Mouse (Mus musculus) embryonic fibroblast, embryonic 13.5 days (primary cell): ENCODE results near the gene Tepp. TPM values are rescaled to one million over a fixed set of nuclear protein-coding genes. Genes with fewer than 3 reads are reported as not detected.
A peak's percentile ranks its signal among the peaks of the same experiment; 100 is the strongest.

Experiments
- H3K27ac ChIP-seq: 2 replicates; pipeline ENCODE4 v1.5.1; 2012; ENCODE audit warnings: low read length, control low read depth, inconsistent platforms; ENCODE audit not compliant: insufficient read depth
- H3K4me1 ChIP-seq: 2 replicates; pipeline ENCODE4 v1.6.1; 2011; ENCODE audit warnings: low read length; ENCODE audit not compliant: control insufficient read depth, insufficient read depth
- H3K4me3 ChIP-seq: 2 replicates; pipeline ENCODE4 v1.5.1; 2011; ENCODE audit warnings: mild to moderate bottlenecking, control low read depth, low read length; ENCODE audit not compliant: insufficient read depth
- CTCF ChIP-seq: IDR thresholded peaks from 2 replicates; pipeline ENCODE4 v1.5.1; 2011; ENCODE audit warnings: mild to moderate bottlenecking, control low read depth, low read length, moderate library complexity, borderline replicate concordance; ENCODE audit not compliant: insufficient read depth
- POLR2A ChIP-seq: IDR thresholded peaks from 2 replicates; pipeline ENCODE4 v1.6.1; 2011; ENCODE audit warnings: low read depth, mild to moderate bottlenecking, control low read depth, low read length, moderate library complexity
- polyA plus RNA-seq: library from polyadenylated mRNA; stranded (reverse); fragments of >200 nt; gene quantifications from 2 replicates; pipeline ENCODE4 v1.2.4, GENCODE M21; 2011; ENCODE audit warnings: low read depth; ENCODE audit not compliant: missing spikeins, insufficient read length

The Tepp gene
- polyA plus RNA-seq, 1 experiment, result not detected

- H3K4me3 ChIP-seq, result no peak overlapping the region
- TF ChIP-seq CTCF (no peak), POLR2A (no peak)
Observed at GRCm38 (mm10) chr8:95305526-95305925, 4.8 kb upstream of the Tepp start.

GRCm38 (mm10) chr8:95306431-95306830 lies 3.9 kb upstream of the Tepp start, which contains the start of gene Cngb1:
TSS of gene Cngb1 (minus strand) at chr8:95306585.
- TF ChIP-seq CTCF (no peak), POLR2A (no peak)
- H3K4me1 ChIP-seq, result no peaks in the 10 kb centered on the region
- H3K27ac ChIP-seq, result no peak within 1 kb of the TSS
- H3K4me3 ChIP-seq, result no peak within 1 kb of the TSS

More at GRCm38 (mm10) chr8:95305526-95305925, 4.8 kb upstream of the Tepp start:
- no peaks in the 10 kb centered on the region for H3K4me1 ChIP-seq
- H3K27ac ChIP-seq, result no peak overlapping the region

GRCm38 (mm10) chr8:95312836-95313235 lies 2.5 kb downstream of the Tepp start:
- H3K27ac ChIP-seq, result no peak overlapping the region
- TF ChIP-seq POLR2A (no peak), CTCF (0 out of 2 replicates have a peak, but pooled peaks have one; percentile 9)
- no peaks in the 10 kb centered on the region for H3K4me1 ChIP-seq
- H3K4me3 ChIP-seq, result no peak overlapping the region

DNA sequence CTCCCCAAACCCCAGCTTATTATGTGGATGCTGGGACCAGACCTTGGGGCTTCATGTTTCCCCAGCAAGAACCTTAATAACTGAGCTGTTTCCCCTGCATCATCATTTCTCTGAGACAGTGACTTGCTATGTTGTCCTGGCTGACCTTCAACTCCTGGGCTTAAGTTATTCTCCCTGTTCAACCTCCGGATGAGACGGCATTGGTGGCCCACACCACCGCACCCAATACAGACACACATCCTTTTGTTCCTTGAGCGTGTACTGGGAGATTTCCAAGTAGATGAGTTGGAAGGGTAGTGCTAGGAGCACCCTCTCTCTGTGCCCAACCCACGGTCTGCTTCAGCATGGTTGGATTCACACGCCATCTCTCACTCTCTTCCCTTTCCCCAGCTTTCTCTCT lies 3.5 kb downstream of the Tepp start:
- Histone ChIP-seq H3K4me3 (no peak overlapping the region), H3K4me1 (no peaks in the 10 kb centered on the region), H3K27ac (no peak overlapping the region)
- TF ChIP-seq POLR2A, result no peak
- TF ChIP-seq CTCF, result no peak

DNA sequence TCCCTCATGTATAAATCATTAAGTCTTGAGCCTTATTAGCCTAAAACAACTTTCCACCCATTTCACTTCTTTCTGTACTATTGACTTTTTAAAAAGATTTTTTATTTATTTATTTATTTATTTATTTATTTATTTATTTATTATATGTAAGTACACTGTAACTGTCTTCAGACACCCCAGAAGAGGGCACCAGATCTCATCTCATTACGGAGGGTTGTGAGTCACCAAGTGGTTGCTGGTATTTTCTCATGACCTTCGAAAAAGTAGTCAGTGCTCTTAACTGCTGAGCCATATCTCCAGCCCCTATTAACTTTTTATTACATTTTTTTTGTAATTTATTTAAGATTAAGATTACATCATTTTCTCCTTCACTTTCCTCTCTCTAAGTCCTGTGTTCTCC lies 4.3 kb downstream of the Tepp start:
- no peaks in the 10 kb centered on the region for H3K4me1 ChIP-seq
- TF ChIP-seq CTCF, result no peak
- no peak for TF ChIP-seq POLR2A
- H3K27ac ChIP-seq, result no peak overlapping the region
- H3K4me3 ChIP-seq, result no peak overlapping the region

- Histone ChIP-seq H3K4me1 (no peaks in the 10 kb centered on the region), H3K27ac (no peak overlapping the region), H3K4me3 (no peak overlapping the region)
- TF ChIP-seq CTCF, result no peak
- TF ChIP-seq POLR2A, result no peak
Observed at GRCm38 (mm10) chr8:95315350-95315749, 5.0 kb downstream of the Tepp start.

DNA sequence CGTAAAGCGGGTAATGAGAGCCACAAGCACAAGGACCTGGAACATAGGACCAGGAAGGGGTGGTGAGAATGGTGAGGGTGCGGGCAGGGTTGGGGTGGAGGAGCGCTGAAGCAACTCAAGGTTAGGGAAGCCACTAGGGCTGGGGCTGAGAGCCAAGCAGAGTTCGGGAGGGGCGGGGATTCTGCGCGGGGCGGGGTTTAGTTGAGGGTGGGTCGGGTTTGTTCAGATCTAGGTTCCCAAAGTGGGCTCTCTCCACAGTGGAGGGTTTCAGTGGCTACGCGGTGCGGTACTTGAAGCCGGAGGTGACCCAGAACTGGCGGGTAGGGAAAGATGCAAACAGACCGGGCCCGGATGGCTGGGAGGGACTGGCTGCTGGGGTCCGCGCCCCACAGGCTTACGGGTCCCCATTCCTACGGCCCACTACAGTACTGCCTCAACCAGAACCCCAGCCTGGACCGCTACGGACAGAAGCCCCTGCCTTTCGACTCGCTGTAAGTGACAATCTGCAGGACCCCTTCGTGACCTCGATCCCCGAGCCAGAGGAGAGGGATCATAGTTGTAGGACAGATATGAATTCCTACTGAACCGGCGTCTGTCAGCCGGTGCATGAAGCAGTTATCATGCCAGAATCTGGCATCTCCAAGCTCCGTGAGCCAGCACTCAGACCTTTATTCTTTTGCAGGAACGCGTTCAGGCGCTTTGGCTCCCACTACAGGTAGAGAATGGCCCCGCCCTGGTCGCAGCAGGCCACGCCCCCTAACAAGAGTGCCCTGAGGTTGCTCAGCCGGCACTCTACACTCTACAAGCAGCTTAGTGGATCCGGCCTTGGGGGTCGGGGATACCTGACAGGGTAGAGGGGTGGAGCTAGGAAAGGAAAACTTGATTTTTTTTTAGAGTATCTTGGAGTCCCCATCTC lies 10.1 kb downstream of the Tepp start:
- TF ChIP-seq CTCF (no peak), POLR2A (no peak)
- Histone ChIP-seq H3K4me3 (0 out of 2 replicates have a peak overlapping the region, but pooled peaks have one; percentile 6), H3K4me1 (0 out of 2 replicates have a peak, but pooled peaks cover 3% of the 10 kb centered on the region), H3K27ac (no peak overlapping the region)

- Histone ChIP-seq H3K4me1 (0 out of 2 replicates have a peak, but pooled peaks cover 3% of the 10 kb centered on the region), H3K27ac (no peak overlapping the region), H3K4me3 (no peak overlapping the region)
- TF ChIP-seq CTCF, result no peak
- TF ChIP-seq POLR2A, result no peak
Observed at GRCm38 (mm10) chr8:95323201-95323600, 12.8 kb downstream of the Tepp start.

DNA sequence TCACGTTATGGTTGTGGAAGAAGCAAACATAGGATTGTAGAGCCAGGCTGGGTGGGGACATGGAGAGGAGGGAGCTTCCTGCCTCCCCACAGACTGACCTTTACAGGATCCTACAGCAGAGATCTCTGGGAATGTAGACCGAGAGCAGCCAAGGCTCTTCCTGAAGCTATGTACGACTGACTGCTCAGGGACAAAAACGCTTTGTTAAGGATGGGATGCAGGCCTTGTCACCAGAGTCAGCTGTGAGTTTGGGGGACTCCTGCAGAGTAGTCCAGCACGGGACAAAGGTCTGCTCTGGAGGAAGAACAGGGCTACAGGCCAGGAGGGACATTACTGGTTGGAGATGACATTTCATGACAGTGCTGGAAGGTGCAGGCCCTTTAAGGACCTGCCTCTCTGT lies 14.3 kb downstream of the Tepp start:
- TF ChIP-seq CTCF (no peak), POLR2A (no peak)
- no peak overlapping the region for H3K4me3 ChIP-seq
- 0 out of 2 replicates have a peak, but pooled peaks cover 3% of the 10 kb centered on the region for H3K4me1 ChIP-seq
- H3K27ac ChIP-seq, result no peak overlapping the region

GRCm38 (mm10) chr8:95326822-95327221 lies 16.5 kb downstream of the Tepp start:
- no peak overlapping the region for H3K27ac ChIP-seq
- H3K4me1 ChIP-seq, result peaks cover 3% of the 10 kb centered on the region; the same call in 1 of the 2 replicates
- no peak overlapping the region for H3K4me3 ChIP-seq
- no peak for TF ChIP-seq CTCF
- no peak for TF ChIP-seq POLR2A
